Mouse (Mus musculus): ENCODE measurements around the gene Pnpla6. TPM values are rescaled to one million over a fixed set of nuclear protein-coding genes. Genes with fewer than 3 reads are reported as not detected.

Pnpla6 gene
- 10 to 100 TPM in 1 of 2 experiments, 1 to 10 TPM in 1; 7.9 to 11.1 TPM for total RNA-seq (2021)
- long read RNA-seq, experiment 1, partial matches to known transcripts: 1 of 5 reads
- long read RNA-seq, experiment 1, other reads (novel, unspliced or antisense): 4 of 5 reads
- long read RNA-seq, experiment 2, full-length matches to known transcripts: 1 of 10 reads
- long read RNA-seq, experiment 2, partial matches to known transcripts: 2 of 10 reads
- long read RNA-seq, experiment 2, other reads (novel, unspliced or antisense): 7 of 10 reads

DNA sequence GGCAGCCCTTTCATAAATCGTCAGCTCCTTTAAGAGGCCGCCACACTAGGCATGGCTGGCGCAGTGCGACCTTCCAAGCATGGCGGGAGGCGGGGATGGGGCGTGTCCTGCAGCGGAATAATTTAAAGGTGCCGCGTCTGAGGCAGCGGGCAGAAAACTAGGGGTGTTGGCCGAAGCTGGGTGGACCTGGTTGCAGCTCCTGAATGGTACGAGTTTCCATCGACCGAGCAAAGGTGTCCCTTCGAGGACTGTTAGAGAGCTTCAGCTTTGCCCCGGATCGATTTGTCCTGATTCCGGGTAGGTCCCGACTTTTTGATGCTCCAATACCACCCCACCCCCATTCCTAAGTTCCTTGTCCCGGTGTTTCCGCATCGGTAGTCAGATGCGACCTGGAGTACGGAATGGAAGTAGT is at the start of gene Pnpla6:
TSS of gene Pnpla6 (plus strand) at position 125 of the 412 bp plus-strand sequence.
- DNase-seq: peak; percentile 89
- intact Hi-C loops (cut with DNase I; ENCODE audit: low total_unique reads): no loop called here

DNA sequence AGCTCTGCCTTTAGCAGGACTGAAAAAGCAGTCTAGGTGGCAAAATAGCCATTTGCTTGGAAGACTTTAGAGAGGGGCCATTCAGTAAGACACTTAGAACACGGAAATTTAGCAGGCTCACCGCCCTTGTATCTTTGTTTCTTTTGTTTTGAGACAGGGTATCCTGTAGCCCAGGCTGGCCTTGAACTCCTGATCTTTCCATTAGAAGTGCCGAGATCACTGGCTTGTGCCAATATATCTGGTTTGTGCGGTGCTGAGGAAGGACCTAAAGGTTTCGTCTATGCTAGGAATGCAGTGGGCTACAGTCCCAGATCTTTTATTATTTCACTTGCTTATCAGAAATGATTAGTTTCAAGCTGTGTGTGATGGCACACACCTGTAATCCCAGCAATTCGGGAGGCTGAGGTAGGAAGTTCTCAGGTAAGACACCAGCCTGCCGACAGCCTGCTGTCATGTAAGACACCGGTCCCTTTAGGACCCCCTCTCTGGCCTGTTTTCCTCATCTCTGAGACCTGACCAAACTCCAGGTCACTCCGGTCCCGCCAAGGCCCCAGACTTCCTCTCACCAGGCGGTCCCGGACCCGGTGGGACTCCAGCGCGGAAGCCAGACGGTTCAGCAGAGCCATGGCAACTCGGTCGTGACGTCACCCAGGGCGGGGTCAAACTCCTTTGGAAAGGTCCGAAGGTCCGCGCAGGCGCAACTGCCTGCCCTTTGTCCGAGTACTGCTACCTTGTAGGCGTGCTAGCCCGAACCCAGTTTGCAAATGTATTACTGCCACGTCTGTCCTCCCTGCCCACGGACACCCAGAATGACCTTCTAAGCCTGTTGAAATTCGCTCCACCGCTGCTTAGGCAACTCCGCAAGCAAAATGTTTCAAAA is 47.9 kb upstream of the Pnpla6 start, which contains the start of gene Pex11g:
TSS of gene Pex11g (minus strand) at position 675 of the 880 bp plus-strand sequence.
- intact Hi-C loops (cut with DNase I; ENCODE audit: low total_unique reads): no loop called here
- peak; percentile 99 for DNase-seq

DNA sequence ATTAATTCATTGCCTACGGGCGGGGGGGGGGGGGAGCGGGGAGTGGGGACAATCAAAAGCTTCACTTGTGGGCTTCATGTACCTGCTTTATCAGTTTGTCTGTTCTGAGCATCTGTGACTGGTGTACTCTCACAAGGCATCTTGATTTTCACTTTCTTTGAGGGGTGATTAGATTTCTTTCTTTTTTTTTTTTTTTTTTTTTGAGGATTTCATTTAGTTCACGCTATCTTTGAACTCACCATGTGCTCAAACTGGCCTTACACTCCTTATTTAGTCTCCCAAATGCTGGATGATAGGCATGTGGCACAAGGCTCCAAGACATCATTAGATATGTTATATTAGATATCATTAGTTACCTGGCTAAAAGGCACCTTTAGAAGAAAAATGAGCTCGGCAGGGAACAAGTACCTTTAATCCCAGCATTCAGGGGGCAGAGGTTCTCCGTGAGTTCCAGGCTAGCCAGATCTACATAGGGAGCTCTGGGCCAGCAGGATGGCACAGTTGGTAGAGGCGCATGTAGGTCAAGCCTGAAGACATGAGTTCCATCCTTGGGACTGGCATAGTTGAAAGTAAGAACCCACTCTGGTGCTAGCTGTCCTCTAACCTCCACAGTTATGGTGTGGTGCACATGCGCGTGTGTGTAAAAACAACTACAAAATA is 47.2 kb upstream of the Pnpla6 start:
- DNase-seq: no peak
- intact Hi-C loops (cut with DNase I; ENCODE audit: low total_unique reads): no loop called here

DNA sequence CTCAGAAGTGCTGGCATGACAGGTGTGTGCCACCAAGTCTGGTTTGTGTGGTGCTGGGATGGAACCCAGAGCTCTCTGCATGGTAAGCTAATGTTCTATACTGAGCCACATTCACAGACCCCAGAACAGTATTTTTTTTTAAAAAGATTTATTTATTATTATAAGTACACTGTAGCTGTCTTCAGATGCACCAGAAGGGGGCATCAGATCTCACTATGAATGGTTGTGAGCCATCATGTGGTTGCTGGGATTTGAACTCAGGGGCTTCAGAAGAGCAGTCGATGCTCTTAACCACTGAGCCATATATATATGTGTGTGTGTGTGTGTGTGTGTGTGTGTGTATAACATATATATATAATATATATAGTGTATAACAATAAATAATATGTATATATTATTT is 46.3 kb upstream of the Pnpla6 start:
- intact Hi-C loops (cut with DNase I; ENCODE audit: low total_unique reads): no loop called here
- DNase-seq: no peak

DNA sequence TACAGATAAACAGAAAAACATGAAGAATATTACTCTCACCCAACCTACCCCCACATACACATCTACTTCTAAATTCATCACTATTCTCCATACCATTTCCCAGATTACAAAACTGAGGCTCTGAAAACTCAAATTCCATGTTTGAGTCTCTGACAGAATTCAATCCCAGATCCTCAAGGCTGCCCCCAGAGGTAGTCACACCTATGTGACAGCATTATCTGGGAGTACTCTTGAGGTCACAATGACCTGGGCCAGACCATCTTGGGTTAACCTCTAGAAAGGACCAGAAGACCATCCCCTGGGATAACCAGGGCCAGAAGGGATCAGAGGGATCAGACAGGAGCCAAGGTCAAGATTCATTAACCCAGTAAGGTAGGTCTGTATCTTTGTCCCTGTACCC is 44.6 kb upstream of the Pnpla6 start, which contains the start of gene Tex45:
TSS of gene Tex45 (plus strand) at position 301 of the 400 bp plus-strand sequence.
- DNase-seq: no peak
- intact Hi-C loops (cut with DNase I; ENCODE audit: low total_unique reads): no loop called here

DNA sequence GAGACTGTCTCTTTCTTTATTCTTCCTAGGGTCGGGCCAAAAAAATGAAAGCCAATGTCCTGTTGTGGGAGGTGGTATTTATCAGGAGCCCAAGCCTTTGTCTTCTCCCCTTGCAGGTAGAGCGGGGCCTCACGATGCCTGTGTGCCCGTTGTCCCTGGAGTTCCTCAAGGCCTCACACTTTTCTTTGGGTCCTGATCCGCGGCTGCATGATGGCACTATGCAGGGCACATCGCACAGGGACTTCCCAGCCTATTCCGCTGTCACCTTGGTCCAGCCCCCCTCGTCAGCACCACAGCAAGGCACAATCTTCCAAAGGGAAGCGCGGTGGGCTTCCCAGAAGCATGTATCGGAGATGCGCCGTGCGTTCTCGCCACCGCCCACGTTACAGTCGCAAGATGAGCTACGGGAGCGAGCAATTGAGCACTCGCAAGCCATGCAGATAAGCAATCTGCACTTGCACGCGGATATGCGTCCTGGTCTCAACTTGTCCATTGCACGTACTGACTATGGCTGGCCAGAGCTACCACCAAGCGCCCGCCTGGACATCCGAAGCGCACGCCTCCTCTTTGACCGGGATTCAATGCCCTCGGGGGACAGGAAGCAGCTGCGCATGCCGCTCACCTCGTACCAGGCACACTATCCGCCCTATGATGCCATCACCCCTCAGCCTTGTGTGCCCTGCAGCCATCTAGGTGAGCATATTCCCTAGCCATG is 39.3 kb upstream of the Pnpla6 start:
- intact Hi-C loops (cut with DNase I; ENCODE audit: low total_unique reads): no loop called here
- DNase-seq: no peak

DNA sequence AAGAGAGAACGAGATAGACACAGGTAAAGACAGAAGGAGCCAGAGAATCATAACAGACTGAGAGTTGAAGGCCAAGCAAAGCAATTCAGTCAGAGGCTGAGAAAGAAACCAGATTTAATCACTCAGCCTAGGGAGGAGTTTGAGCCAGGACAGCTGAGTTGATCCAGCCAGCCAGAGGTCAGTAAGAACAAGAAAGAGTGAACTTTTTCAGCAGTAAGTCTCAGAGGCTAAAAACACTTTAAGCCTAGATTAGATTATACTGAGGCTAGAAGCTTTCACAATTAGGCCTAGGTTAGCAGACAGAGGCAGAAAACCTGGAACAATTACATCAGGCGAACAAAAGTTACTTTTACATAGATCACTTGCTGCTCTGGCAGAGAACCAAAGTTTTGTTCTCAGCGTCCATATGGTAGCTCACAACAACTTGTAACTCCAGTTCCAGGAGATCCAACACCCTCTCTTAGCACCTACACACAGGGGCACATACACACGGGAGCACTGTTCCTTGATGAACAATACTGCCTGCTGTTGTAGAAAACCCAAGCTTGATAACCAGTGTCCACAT is 34.9 kb upstream of the Pnpla6 start:
- no peak for DNase-seq
- intact Hi-C loops (cut with DNase I; ENCODE audit: low total_unique reads): no loop called here

DNA sequence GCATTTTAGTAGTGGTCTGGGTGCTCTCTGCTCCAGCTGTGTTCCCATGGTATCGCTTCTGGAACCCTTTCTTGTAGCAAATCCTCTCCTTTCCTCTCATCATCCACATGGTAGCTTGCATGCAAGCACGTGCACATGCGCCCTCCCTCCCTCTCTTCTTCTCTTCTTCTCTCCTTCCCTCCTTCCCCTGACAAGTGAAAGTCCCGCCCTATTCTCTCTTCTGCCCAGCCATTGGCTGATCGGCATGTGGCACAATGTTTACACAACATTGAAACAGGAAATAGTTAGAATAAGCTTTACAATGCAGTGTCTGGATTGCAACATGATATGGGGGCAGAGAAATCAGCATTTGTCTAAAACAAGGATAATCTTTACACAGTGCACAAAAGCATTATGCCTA is 33.6 kb upstream of the Pnpla6 start:
- no peak for DNase-seq
- intact Hi-C loops (cut with DNase I; ENCODE audit: low total_unique reads): no loop called here

DNA sequence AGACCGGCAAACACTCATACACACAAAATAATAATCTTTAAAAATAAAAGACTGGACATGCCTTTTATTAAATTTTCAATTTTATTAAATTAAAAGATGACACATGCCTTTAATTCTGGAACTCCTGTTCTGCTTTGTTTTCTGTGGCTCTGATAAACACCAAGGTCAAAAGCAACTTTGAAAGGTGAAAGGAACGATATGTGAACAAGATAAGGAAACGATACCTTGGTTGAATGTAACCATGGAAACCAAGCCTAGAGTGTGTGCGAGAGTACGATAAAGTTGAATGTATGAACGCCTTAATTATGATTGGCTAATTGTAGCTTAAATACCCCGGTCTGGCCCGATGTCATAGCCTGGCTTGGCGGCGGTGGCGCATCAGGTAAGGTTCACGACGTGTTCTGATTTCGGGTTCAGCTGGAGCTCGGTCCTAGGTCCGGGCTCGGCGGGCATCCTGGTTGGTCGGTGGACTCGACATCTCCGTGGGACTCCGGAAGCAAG is 32.9 kb upstream of the Pnpla6 start:
- intact Hi-C loops (cut with DNase I; ENCODE audit: low total_unique reads): no loop called here
- DNase-seq: no peak

DNA sequence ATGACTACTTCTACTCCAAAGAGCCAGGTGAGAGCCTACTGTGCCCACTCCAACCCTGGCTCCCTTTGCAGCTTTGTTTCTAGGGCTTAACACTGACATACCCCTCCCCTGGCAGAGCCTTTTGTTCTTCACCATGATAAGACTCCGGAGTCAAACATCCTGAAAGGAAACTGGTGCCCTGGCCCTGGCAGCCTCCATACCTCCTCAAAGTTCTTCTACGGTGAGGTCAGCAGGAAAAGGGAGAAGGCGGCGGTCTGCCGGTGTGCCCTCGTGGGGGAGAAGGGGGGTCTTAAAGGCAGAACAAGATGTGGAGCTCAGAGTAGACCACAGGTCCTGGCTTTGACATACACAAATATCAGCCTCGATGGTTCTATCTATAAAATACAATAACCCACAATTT is 31.6 kb upstream of the Pnpla6 start:
- no peak for DNase-seq
- intact Hi-C loops (cut with DNase I; ENCODE audit: low total_unique reads): no loop called here

DNA sequence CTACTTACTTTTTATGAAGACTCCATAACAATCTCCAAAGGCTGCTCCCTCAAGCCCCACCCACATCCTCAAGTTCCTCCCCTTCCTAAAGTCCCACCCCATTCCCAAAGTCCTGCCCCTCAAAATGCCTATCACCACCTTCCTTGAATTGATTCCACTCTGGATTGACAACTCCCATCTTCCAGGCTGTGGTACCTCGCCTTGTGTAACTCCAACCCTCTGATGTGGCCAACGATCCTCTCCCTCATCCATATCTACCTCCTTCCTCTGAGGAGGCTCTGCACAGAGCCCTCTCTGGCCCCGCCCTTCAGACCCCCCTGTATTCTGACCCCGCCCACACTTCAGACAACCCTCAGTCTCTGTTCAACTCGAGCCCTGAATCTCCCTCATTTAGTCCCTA is 30.0 kb upstream of the Pnpla6 start:
- intact Hi-C loops (cut with DNase I; ENCODE audit: low total_unique reads): no loop called here
- DNase-seq: no peak

DNA sequence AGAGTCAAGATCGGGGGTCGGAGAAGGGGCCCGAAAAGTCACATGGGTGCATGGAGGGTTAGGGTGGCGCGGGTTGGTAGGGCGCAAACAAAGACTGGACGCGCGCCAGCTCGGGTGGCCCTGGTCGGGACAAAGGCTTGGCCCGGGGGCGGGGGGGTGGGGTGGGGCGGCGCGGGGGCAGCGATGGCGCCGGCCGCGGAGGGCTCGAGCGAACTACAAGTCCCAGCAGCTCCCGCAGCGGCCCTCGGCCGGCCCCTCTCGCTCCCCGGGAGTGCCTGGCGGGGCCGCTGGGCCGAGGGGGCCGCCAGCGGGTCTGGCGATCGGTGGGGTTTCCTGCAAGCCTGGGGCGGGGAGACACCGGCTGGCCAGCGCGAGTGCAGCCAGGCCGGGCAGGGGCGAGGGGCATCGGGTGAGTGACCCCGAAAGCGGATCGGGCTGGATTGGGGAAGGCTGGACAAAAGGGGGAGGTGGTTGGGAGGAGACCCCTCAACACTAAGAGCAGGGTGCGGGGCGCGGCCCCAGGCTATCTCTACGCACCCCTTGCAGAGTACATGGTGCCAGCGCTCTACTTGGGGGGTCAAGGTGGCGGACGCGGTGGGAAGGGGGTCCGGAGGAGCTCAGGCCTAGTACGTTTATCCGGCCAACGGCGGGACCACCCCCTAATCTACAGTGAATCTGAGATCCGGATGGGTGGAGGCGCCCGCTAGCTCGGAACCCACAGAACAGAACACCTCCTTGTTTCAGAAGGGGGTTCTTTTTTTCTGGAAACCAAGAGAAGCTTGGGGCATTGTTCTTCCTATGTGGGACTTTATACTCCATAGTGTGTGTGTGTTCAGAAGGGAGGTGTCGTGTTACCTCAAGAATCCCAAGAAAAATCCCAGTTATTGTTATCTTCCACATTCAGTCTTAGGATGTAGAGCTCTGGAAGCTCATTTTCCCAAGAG is 22.0 kb upstream of the Pnpla6 start, which contains the start of gene Zfp358:
TSS of gene Zfp358 (plus strand) at position 238 of the 944 bp plus-strand sequence.
- peak; percentile 85 for DNase-seq
- intact Hi-C loops (cut with DNase I; ENCODE audit: low total_unique reads): no loop called here

DNA sequence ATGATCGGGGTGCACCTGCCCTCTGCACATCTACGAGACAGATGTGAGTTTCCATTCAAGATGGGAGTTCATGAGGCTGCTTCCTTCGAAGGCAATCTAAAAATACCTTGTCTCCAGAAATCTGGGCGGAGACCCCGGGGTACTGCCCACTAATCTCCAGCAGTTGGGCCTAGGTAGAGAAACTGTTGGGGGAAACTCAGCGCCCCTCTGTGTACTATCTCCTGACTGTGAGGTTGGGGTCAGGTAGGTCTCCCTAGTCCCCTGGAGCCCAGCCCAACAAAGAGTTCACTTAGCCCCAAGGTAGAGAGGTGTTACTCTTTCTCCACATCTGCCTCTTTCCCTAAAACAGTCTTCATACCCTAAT is 21.4 kb upstream of the Pnpla6 start:
- DNase-seq: no peak
- intact Hi-C loops (cut with DNase I; ENCODE audit: low total_unique reads): no loop called here

DNA sequence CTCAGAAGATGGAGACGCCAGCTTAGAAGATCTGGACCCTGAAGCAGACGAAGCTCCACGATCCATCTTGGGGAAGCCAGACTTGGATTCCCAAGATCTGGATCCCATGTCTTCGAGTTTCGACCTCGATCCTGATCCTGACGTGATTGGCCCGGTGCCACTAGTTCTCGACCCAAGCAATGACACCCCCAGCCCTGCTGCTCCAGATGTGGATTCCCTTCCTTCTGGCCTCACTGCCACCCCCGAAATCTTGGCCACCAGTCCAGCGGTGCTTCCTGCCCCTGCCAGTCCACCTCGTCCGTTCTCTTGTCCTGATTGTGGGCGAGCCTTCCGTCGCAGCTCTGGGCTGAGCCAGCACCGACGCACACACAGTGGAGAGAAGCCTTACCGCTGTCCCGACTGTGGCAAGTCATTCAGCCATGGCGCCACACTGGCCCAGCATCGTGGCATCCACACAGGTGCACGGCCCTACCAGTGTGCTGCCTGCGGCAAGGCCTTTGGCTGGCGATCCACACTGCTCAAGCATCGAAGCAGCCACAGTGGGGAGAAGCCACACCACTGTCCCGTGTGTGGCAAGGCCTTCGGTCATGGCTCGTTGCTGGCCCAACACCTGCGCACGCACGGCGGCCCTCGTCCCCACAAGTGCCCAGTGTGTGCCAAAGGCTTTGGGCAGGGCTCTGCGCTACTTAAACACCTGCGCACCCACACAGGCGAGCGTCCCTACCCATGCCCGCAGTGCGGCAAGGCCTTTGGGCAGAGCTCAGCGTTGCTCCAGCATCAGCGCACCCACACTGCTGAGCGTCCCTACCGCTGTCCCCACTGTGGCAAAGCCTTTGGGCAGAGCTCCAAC is 19.4 kb upstream of the Pnpla6 start:
- DNase-seq: no peak
- intact Hi-C loops (cut with DNase I; ENCODE audit: low total_unique reads): no loop called here

DNA sequence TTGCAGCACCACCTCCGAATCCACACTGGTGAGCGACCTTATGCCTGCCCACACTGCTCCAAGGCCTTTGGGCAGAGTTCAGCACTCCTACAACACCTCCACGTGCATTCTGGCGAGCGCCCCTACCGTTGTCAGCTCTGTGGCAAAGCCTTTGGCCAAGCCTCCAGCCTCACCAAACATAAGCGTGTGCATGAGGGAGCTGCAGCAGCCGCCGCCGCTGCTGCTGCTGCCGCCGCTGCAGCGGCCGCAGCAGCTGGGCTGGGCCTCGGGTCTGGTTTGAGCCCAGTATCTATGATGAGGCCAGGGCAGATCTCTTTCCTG is 18.8 kb upstream of the Pnpla6 start:
- intact Hi-C loops (cut with DNase I; ENCODE audit: low total_unique reads): no loop called here
- no peak for DNase-seq

DNA sequence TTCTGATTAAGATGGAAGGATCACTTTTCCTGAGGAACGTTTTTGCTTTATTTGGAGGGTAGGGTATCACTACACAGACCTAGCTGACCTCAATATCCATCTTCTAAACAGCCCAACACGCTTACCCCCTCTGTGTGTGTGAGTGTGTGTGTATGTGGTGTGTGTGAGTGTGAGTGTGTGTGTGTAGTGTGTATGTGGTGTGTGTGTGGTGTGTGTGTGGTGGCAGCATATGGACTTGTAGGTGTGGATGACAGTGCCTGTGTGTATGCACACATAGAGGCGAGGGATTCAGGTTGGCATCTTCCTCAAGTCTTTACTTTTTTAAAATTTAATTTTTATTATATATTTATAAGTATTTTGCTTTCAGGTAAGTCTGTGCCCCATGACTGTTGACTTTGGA is 16.6 kb upstream of the Pnpla6 start:
- intact Hi-C loops (cut with DNase I; ENCODE audit: low total_unique reads): no loop called here
- no peak for DNase-seq

DNA sequence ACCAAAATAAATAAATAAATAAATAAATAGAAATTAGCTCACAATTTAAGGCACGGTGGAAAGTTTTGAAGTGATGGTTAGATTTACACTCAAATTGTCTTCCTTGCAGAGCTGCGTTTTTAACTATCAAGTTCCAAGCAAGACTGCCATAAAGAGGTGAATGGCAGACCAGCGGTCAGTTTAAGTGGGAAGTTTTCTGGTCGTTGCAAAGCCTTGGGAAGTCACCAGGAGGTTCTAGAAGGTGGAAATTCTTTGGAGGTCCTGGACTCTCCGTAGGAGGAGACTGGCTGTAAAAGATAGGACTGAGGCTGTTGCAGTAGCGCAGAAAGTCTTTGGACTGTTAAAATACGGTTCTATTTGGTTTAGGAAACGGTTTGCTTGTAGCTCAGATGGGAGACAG is 15.4 kb upstream of the Pnpla6 start:
- intact Hi-C loops (cut with DNase I; ENCODE audit: low total_unique reads): no loop called here
- no peak for DNase-seq
